Mouse (Mus musculus) CH12.LX (cell line): ENCODE results near the gene Arsa. TPM values are rescaled to one million over a fixed set of nuclear protein-coding genes. Genes with fewer than 3 reads are reported as not detected.

Experiments used
- DNase-seq: peaks from one replicate; pipeline ENCODE4 v3.0.0-alpha.2; 2013; ENCODE audit errors: extremely low read depth
- H3K27ac ChIP-seq: 2 replicates; pipeline ENCODE4 v1.5.1; 2012; ENCODE audit warnings: low read depth, mild to moderate bottlenecking, control low read depth, moderate library complexity; ENCODE audit not compliant: insufficient read depth
- H3K27me3 ChIP-seq: replicated peaks from 2 replicates; pipeline ENCODE3; 2012; ENCODE audit warnings: inconsistent platforms
- H3K36me3 ChIP-seq, 2 experiments: replicated peaks in 1 of 2; 2 replicates each; pipeline versions ENCODE3 to v1.6.1; 2012; ENCODE audit warnings: inconsistent platforms in 1 of 2, low read length in 1 of 2, mild to moderate bottlenecking in 1 of 2, mixed read lengths in 1 of 2, moderate library complexity in 1 of 2; ENCODE audit not compliant: control insufficient read depth in 1 of 2, insufficient read depth in 1 of 2
- H3K4me1 ChIP-seq, 2 experiments: 2 replicates each; pipeline ENCODE4 v1.6.1; 2012; ENCODE audit warnings: inconsistent platforms in 1 of 2, moderate library complexity in 1 of 2; ENCODE audit not compliant: insufficient read depth in 2 of 2, control insufficient read depth in 1 of 2
- H3K4me2 ChIP-seq: 2 replicates; pipeline ENCODE4 v1.6.1; 2012; ENCODE audit warnings: low read depth, mild to moderate bottlenecking, control low read depth; ENCODE audit not compliant: poor library complexity, insufficient read depth, severe bottlenecking
- H3K4me3 ChIP-seq, 3 experiments: fragments of 150-350 bp in 1 of 3; sonication (generic) in 1 of 3; replicated peaks in 1 of 3; 2 replicates each; pipeline versions ENCODE3 to v1.5.1; 2011 to 2012; ENCODE audit warnings: low read depth in 2 of 3, low read length in 2 of 3, mild to moderate bottlenecking in 2 of 3, moderate library complexity in 2 of 3, control low read depth in 1 of 3, improper control_type of control experiment in 1 of 3, inconsistent platforms in 1 of 3, mixed read lengths in 1 of 3; ENCODE audit not compliant: poor library complexity in 1 of 3
- H3K79me2 ChIP-seq: replicated peaks from 2 replicates; pipeline ENCODE4 v1.6.1; 2012; ENCODE audit warnings: mild to moderate bottlenecking, moderate library complexity; ENCODE audit not compliant: control insufficient read depth, poor library complexity, insufficient read depth, severe bottlenecking; ENCODE audit errors: extremely low read depth
- H3K9ac ChIP-seq: 2 replicates; pipeline ENCODE4 v1.6.1; 2012; ENCODE audit warnings: low read depth, mild to moderate bottlenecking, control low read depth, moderate library complexity; ENCODE audit not compliant: insufficient read depth
- H3K9me3 ChIP-seq: replicated peaks from 2 replicates; pipeline ENCODE3; 2012; ENCODE audit warnings: low read length, inconsistent platforms, mixed read lengths
- BHLHE40 ChIP-seq: IDR thresholded peaks from 2 replicates; pipeline ENCODE4 v1.6.1; 2011; ENCODE audit warnings: mild to moderate bottlenecking, low read depth, low read length, improper control_type of control experiment
- CTCF ChIP-seq, 2 experiments: IDR thresholded peaks in 1 of 2; conservative IDR thresholded peaks in 1 of 2; 2 replicates each; pipeline ENCODE4 v1.5.1; 2011 to 2012; ENCODE audit warnings: low read depth in 2 of 2, low read length in 2 of 2, improper control_type of control experiment in 1 of 2, inconsistent platforms in 1 of 2, mild to moderate bottlenecking in 1 of 2, moderate library complexity in 1 of 2
- E2F4 ChIP-seq: IDR thresholded peaks from 2 replicates; pipeline ENCODE4 v1.6.1; 2011; ENCODE audit warnings: low read depth, low read length, improper control_type of control experiment; ENCODE audit not compliant: insufficient replicate concordance
- EP300 ChIP-seq: IDR thresholded peaks from 2 replicates; pipeline ENCODE4 v1.6.1; 2011; ENCODE audit warnings: low read length, improper control_type of control experiment
- HCFC1 ChIP-seq: IDR thresholded peaks from 2 replicates; pipeline ENCODE4 v1.6.1; 2012; ENCODE audit warnings: low read depth, mild to moderate bottlenecking, inconsistent platforms, low read length, improper control_type of control experiment
- KAT2A ChIP-seq: IDR thresholded peaks from 2 replicates; pipeline ENCODE4 v1.6.1; 2012; ENCODE audit warnings: low read length, improper control_type of control experiment, inconsistent platforms; ENCODE audit not compliant: insufficient replicate concordance
- MAFK ChIP-seq: IDR thresholded peaks from 2 replicates; pipeline ENCODE4 v1.6.1; 2011; ENCODE audit warnings: low read length, improper control_type of control experiment; ENCODE audit not compliant: insufficient replicate concordance
- MAX ChIP-seq: IDR thresholded peaks from 2 replicates; pipeline ENCODE4 v1.6.1; 2011; ENCODE audit warnings: low read length, improper control_type of control experiment
- MXI1 ChIP-seq: IDR thresholded peaks from 2 replicates; pipeline ENCODE4 v1.6.1; 2011; ENCODE audit warnings: mild to moderate bottlenecking, low read depth, low read length, improper control_type of control experiment
- MYC ChIP-seq: IDR thresholded peaks from 2 replicates; pipeline ENCODE4 v1.6.1; 2011; ENCODE audit warnings: low read depth, mild to moderate bottlenecking, improper control_type of control experiment, low read length
- NELFE ChIP-seq: IDR thresholded peaks from 2 replicates; pipeline ENCODE4 v1.6.1; 2011; ENCODE audit warnings: low read depth, low read length, improper control_type of control experiment
- NRF1 ChIP-seq: IDR thresholded peaks from 2 replicates; pipeline ENCODE4 v1.6.1; 2014; ENCODE audit warnings: low read depth, mild to moderate bottlenecking, inconsistent platforms, low read length, improper control_type of control experiment, moderate library complexity
- POLR2A ChIP-seq: IDR thresholded peaks from 2 replicates; pipeline ENCODE4 v1.6.1; 2011; ENCODE audit warnings: low read depth, mild to moderate bottlenecking, improper control_type of control experiment, low read length
- POLR2AphosphoS2 ChIP-seq: IDR thresholded peaks from 2 replicates; pipeline ENCODE4 v1.6.1; 2011; ENCODE audit warnings: low read depth, low read length, improper control_type of control experiment
- RCOR1 ChIP-seq: conservative IDR thresholded peaks from 2 replicates; pipeline ENCODE4 v1.6.1; 2012; ENCODE audit warnings: low read depth, mild to moderate bottlenecking, inconsistent platforms, low read length, improper control_type of control experiment
- SIN3A ChIP-seq: IDR thresholded peaks from 2 replicates; pipeline ENCODE4 v1.6.1; 2012; ENCODE audit warnings: low read length, improper control_type of control experiment, inconsistent platforms
- UBTF ChIP-seq: IDR thresholded peaks from 2 replicates; pipeline ENCODE4 v1.6.1; 2012; ENCODE audit warnings: low read depth, mild to moderate bottlenecking, inconsistent platforms, low read length, improper control_type of control experiment, moderate library complexity
- USF1 ChIP-seq: IDR thresholded peaks from 2 replicates; pipeline ENCODE4 v1.6.1; 2014; ENCODE audit warnings: low read depth, mild to moderate bottlenecking, inconsistent platforms, low read length, improper control_type of control experiment
- USF2 ChIP-seq: conservative IDR thresholded peaks from 2 replicates; pipeline ENCODE4 v1.6.1; 2011; ENCODE audit warnings: low read depth, low read length, improper control_type of control experiment
- ZC3H11A ChIP-seq: IDR thresholded peaks from 2 replicates; pipeline ENCODE4 v1.6.1; 2012; ENCODE audit warnings: low read depth, mild to moderate bottlenecking, inconsistent platforms, low read length, improper control_type of control experiment
- ZMIZ1 ChIP-seq: IDR thresholded peaks from 2 replicates; pipeline ENCODE4 v1.6.1; 2012; ENCODE audit warnings: low read depth, mild to moderate bottlenecking, inconsistent platforms, low read length, improper control_type of control experiment
- ZNF384 ChIP-seq: IDR thresholded peaks from 2 replicates; pipeline ENCODE4 v1.6.1; 2012; ENCODE audit warnings: low read depth, low read length, improper control_type of control experiment, inconsistent platforms
- dilution Hi-C: fragments of 300-500 bp; cut with MboI; formaldehyde crosslinking; loops from 2 replicates; pipeline ENCODE4 v1.14.3; 2020; ENCODE audit warnings: low sequenced_read_pairs; ENCODE audit not compliant: extremely low pct_unique_long_range_greater_than_20kb, extremely low pct_ligation_motif_present
- in situ Hi-C: fragments of 300-500 bp; cut with MboI; formaldehyde crosslinking; loops from 3 replicates; pipeline ENCODE4 v1.14.3; 2019; ENCODE audit warnings: low sequenced_read_pairs, low pct_ligation_motif_present, low pct_unique_long_range_greater_than_20kb, mixed read lengths
- polyA plus RNA-seq: library from polyadenylated mRNA; unstranded; fragments of >175 nt; gene quantifications from 2 replicates; pipeline ENCODE4 v1.2.1, GENCODE M21; 2012; ENCODE audit warnings: low read depth; ENCODE audit not compliant: insufficient read length
- total RNA-seq, 2 experiments: library from RNA; depleted of rRNA; stranded (reverse); fragments of 300-350 nt in 1 of 2; fragments of >200 nt in 1 of 2; gene quantifications; 2 replicates each; pipeline ENCODE4 v1.2.3; 2012 to 2014

The Arsa gene
- total and polyA plus RNA-seq, 3 experiments, result 9.3 to 10.3 (median 9.9) TPM

DNA sequence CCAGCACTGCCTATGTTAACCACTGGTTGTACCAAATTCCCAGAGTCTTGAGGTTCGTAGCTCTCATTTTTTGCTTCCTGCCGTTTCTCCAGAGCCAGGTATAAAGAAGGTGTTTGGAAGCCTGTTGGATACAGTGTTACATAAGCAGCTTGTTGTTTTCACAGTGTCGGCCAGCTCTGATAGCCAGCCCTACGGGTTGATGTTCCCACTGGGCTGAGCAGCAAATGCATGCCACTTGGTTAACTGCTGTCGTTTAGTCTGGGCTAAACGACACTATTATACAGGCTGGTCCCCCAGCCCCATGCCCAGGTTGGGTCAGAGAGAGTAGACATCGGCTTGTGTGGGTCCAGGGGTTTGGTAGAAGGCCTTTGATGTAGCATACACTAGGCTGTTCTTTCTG is 44.7 kb upstream of the Arsa start:
- Histone ChIP-seq H3K4me1 (peaks cover 0 to 6% of the 10 kb centered on the region in 2 experiments; a peak in 2 of 4 replicates), H3K27me3 (peaks cover 32% of the 10 kb centered on the region), H3K79me2 (no peaks in the 10 kb centered on the region), H3K4me3 (no peak overlapping the region), H3K36me3 (no peaks in the 10 kb centered on the region), H3K9ac (no peak overlapping the region), H3K27ac (no peak overlapping the region), H3K9me3 (peaks cover 3% of the 10 kb centered on the region), H3K4me2 (no peak overlapping the region)
- TF ChIP-seq ZNF384, result no peak
- no peak for TF ChIP-seq BHLHE40
- TF ChIP-seq ZC3H11A, result no peak
- TF ChIP-seq NRF1, result no peak
- no peak for TF ChIP-seq SIN3A
- no peak for TF ChIP-seq RCOR1
- no peak for TF ChIP-seq UBTF
- no peak for TF ChIP-seq MXI1
- TF ChIP-seq POLR2A, result no peak
- TF ChIP-seq USF1, result no peak
- no peak for TF ChIP-seq MYC
- TF ChIP-seq E2F4, result no peak
- no peak for TF ChIP-seq HCFC1
- dilution Hi-C loops, result no loop called here
- in situ Hi-C loops, result no loop called here
- no peak for DNase-seq

DNA sequence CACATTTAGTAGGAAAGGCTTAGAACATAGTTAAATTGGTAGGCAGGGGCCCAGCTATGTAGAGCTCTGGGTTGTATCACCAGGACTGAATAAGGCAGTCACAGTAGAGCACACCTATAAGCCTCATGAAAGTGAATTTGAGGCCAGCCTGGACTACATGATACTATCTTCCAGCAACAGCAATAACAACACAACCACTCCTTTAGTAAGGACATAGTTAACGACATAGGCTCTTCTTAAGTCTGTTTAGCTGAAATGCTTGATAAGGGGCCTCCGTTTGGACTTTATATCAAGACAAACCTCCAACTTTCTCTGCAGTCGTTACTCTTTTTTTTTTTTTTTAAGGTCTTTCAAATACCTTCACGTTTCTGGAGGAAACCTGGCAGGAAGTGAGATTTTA is 35.5 kb upstream of the Arsa start:
- 0 out of 4 replicates have a peak, but pooled peaks cover 0 to 2% of the 10 kb centered on the region in 2 experiments for H3K4me1 ChIP-seq
- dilution Hi-C loops (no loop called here), in situ Hi-C loops (no loop called here)
- no peaks in the 10 kb centered on the region for H3K36me3 ChIP-seq
- H3K9ac ChIP-seq, result no peak overlapping the region
- no peak for TF ChIP-seq EP300
- TF ChIP-seq SIN3A, result no peak
- no peak for TF ChIP-seq E2F4
- TF ChIP-seq RCOR1, result no peak
- no peak for TF ChIP-seq POLR2AphosphoS2
- TF ChIP-seq POLR2A, result no peak
- no peak for TF ChIP-seq BHLHE40
- no peak for TF ChIP-seq UBTF
- no peak for TF ChIP-seq ZNF384
- TF ChIP-seq KAT2A, result no peak
- TF ChIP-seq NELFE, result no peak
- TF ChIP-seq CTCF (conservative IDR thresholded peaks at IDR 0.05 in 1 of 2, IDR thresholded peaks at IDR 0.05 in 1 of 2; ENCODE audit: low read depth in 2 of 2, low read length in 2 of 2), result no peak
- no peak for TF ChIP-seq MXI1
- no peak for TF ChIP-seq USF2
- no peak for TF ChIP-seq ZMIZ1
- TF ChIP-seq MAX, result no peak
- no peak for TF ChIP-seq MAFK
- H3K27ac ChIP-seq, result no peak overlapping the region
- peaks cover 20% of the 10 kb centered on the region for H3K27me3 ChIP-seq
- no peak overlapping the region for H3K4me2 ChIP-seq
- H3K9me3 ChIP-seq, result no peaks in the 10 kb centered on the region
- H3K4me3 ChIP-seq, result no peak overlapping the region
- H3K79me2 ChIP-seq, result no peaks in the 10 kb centered on the region
- DNase-seq, result no peak
